Mouse (Mus musculus) neural tube, embryonic 11.5 days (tissue): ENCODE measurements around the gene Kmt5a. TPM values are rescaled to one million over a fixed set of nuclear protein-coding genes. Genes with fewer than 3 reads are reported as not detected.

Experiments used
- ATAC-seq: fragments of 200-750 bp; cut with Nextera tagmentation; 2 replicates; pipeline ENCODE4 v1.8.0; 2017; ENCODE audit warnings: moderate number of reproducible peaks, mild to moderate bottlenecking, moderate TSS enrichment, moderate library complexity; ENCODE audit not compliant: insufficient read depth, low FRiP score, low TSS enrichment
- DNase-seq: peaks from one replicate; pipeline ENCODE4 v3.0.0-alpha.2; 2015; ENCODE audit warnings: low spot score
- H3K27ac ChIP-seq: fragments of 300-500 bp; sonication (generic); 2 replicates; pipeline ENCODE4 v1.5.1; 2014; ENCODE audit warnings: low read depth, mild to moderate bottlenecking, low read length
- H3K27me3 ChIP-seq: fragments of 300-500 bp; sonication (generic); 2 replicates; pipeline ENCODE4 v1.6.1; 2014; ENCODE audit warnings: mild to moderate bottlenecking, low read length, mixed read lengths; ENCODE audit not compliant: control insufficient read depth, insufficient read depth
- H3K36me3 ChIP-seq: fragments of 300-500 bp; sonication (generic); 2 replicates; pipeline ENCODE4 v1.6.1; 2014; ENCODE audit warnings: mild to moderate bottlenecking, low read length, moderate library complexity, mixed read lengths; ENCODE audit not compliant: control insufficient read depth, insufficient read depth
- H3K4me1 ChIP-seq: fragments of 300-500 bp; sonication (generic); 2 replicates; pipeline ENCODE4 v1.6.1; 2014; ENCODE audit warnings: low read length, mixed read lengths; ENCODE audit not compliant: control insufficient read depth, insufficient read depth
- H3K4me2 ChIP-seq: fragments of 300-500 bp; sonication (generic); 2 replicates; pipeline ENCODE4 v1.6.1; 2014; ENCODE audit warnings: low read depth, mild to moderate bottlenecking, moderate library complexity
- H3K4me3 ChIP-seq: fragments of 300-500 bp; sonication (generic); 2 replicates; pipeline ENCODE4 v1.5.1; 2014; ENCODE audit warnings: low read depth, low read length
- H3K9ac ChIP-seq: fragments of 300-500 bp; sonication (generic); 2 replicates; pipeline ENCODE4 v1.6.1; 2014; ENCODE audit warnings: mild to moderate bottlenecking, low read length
- H3K9me3 ChIP-seq: fragments of 300-500 bp; sonication (generic); 2 replicates; pipeline ENCODE4 v1.6.1; 2016; ENCODE audit warnings: low read length; ENCODE audit not compliant: control insufficient read depth
- WGBS: fragments of 180-500 bp; shearing (Covaris S2); extraction: QIAGEN DNeasy Blood & Tissue Kit; methylation state at CpG from one replicate; pipeline ENCODE4 v1.1.7; 2014; 5-methylcytosine and 5-hydroxymethylcytosine counted together
- microRNA-seq: library from miRNA; unstranded; fragments of <30 nt; microRNA quantifications from one replicate; pipeline ENCODE4, GENCODE M21; 2016
- polyA plus RNA-seq: library from polyadenylated mRNA; unstranded; fragments of >200 nt; fragmentation: Nextera tagmentation; extraction: Ambion mirVana; gene quantifications from 2 replicates; pipeline ENCODE4 v1.2.1, GENCODE M21; 2014

Gene Kmt5a
- polyA plus RNA-seq, 1 experiment from 2014 or later = 121 TPM

DNA sequence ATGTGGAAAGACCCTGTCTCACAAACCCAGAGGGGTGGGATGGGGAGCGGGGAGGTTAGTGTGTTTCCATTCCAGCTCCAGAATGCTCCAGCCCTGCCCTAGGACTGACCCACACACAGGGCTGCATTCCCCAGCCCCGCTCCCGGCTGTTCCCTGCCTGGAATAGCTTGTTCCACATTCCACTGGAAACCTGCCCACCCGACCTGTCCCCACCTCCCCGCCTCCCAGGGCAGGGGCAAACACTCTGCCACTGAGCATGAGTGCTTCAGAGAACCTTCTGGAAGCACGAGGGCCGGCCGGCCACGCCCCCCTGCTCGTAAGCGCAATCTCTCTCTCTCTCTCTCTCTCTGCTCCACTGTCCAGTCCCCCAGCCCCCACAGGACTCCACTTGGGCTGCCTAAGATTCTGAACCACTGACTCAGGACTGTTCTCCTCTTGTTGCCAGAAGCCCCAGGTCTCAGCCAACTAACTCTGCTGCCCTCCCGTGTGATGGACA, 70.1 kb downstream of the Kmt5a start:
- H3K4me1 ChIP-seq = no peaks in the 10 kb centered on the region
- H3K27me3 ChIP-seq = no peaks in the 10 kb centered on the region
- H3K36me3 ChIP-seq = peaks cover 6% of the 10 kb centered on the region; the same call in 1 of the 2 replicates
- no peaks in the 10 kb centered on the region for H3K9me3 ChIP-seq
- H3K27ac ChIP-seq = no peak overlapping the region
- DNase-seq = no peak
- no peak for ATAC-seq
- 77% methylated on average over 12 of the region's 12 CpGs for WGBS
- no peak overlapping the region for H3K4me3 ChIP-seq
- no peak overlapping the region for H3K4me2 ChIP-seq
- H3K9ac ChIP-seq = no peak overlapping the region

DNA sequence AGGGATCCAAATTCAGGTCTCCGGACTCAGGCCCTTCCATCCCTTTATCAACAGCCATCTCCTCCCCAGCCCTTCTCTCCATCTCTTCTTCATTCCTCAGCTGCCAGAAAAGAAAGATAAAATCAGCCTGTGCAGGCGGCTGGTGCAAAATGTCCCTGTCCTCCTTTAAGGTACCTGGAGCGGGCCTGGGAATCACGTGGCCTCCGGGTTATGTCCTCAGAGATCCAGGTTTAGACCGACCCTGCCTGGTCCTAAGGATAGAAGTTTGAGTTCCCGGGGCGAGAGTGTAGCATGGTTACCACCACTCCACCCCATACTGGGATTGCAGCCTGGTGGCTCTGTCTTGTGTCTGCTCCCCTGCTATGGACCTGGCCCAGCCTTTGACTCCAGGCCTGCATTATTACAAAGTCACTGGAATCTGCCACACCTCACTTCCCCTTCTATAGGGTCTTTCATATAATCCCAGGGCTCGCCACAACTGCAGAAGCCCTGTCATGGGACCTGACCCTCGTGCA, 70.9 kb downstream of the Kmt5a start:
- H3K4me2 ChIP-seq = no peak overlapping the region
- 90% methylated on average over 10 of the region's 10 CpGs for WGBS
- H3K36me3 ChIP-seq = peaks cover 6% of the 10 kb centered on the region; the same call in 1 of the 2 replicates
- H3K9ac ChIP-seq = no peak overlapping the region
- H3K4me3 ChIP-seq = no peak overlapping the region
- no peak for DNase-seq
- H3K9me3 ChIP-seq = no peaks in the 10 kb centered on the region
- H3K27me3 ChIP-seq = no peaks in the 10 kb centered on the region
- ATAC-seq = no peak
- H3K4me1 ChIP-seq = no peaks in the 10 kb centered on the region
- H3K27ac ChIP-seq = no peak overlapping the region

Small RNA genes within 50 kb of the gene (microRNA-seq; reads per million reads assigned to microRNA genes)
- gene Gm27486 = not detected

Other genes starting within 250 kb of the Kmt5a start
- 5.5 and 5.7 TPM in 2 replicates for gene Pitpnm2, start 190.2 kb upstream of the Kmt5a start, polyA plus RNA-seq
- gene Mphosph9, start 112.0 kb upstream of the Kmt5a start, polyA plus RNA-seq = 16.5 and 17.3 TPM in 2 replicates
- 21.7 and 23.0 TPM in 2 replicates for gene 2810006K23Rik, start 111.8 kb upstream of the Kmt5a start, polyA plus RNA-seq
- 431 and 462 TPM in 2 replicates for gene Cdk2ap1, start 76.8 kb upstream of the Kmt5a start, polyA plus RNA-seq
- 87.0 and 88.2 TPM in 2 replicates for gene Sbno1, start 13.9 kb upstream of the Kmt5a start, polyA plus RNA-seq
- gene Rilpl2, start 38.4 kb downstream of the Kmt5a start, polyA plus RNA-seq = 19.0 and 20.9 TPM in 2 replicates
- gene Snrnp35, start 43.2 kb downstream of the Kmt5a start, polyA plus RNA-seq = 14.7 TPM in 2 replicates
- gene Rilpl1, start 91.5 kb downstream of the Kmt5a start, polyA plus RNA-seq = 21.3 and 23.2 TPM in 2 replicates
- 480 and 486 TPM in 2 replicates for gene Tmed2, start 100.8 kb downstream of the Kmt5a start, polyA plus RNA-seq
- 14.6 and 18.4 TPM in 2 replicates for gene Ddx55, start 112.9 kb downstream of the Kmt5a start, polyA plus RNA-seq
- 81.0 and 94.5 TPM in 2 replicates for gene Eif2b1, start 139.2 kb downstream of the Kmt5a start, polyA plus RNA-seq
- 73.3 and 83.0 TPM in 2 replicates for gene Gtf2h3, start 139.2 kb downstream of the Kmt5a start, polyA plus RNA-seq
- gene Atp6v0a2, start 188.6 kb downstream of the Kmt5a start, polyA plus RNA-seq = 50.4 and 51.0 TPM in 2 replicates